Mouse (Mus musculus) lung, adult 2 months (tissue): ENCODE results near the gene Pakap.

Experiments
- CTCF ChIP-seq: fragments of 200-500 bp; IDR thresholded peaks from 2 replicates; pipeline ENCODE4 v1.5.1; 2011; ENCODE audit warnings: mild to moderate bottlenecking, low read length, control low read depth; ENCODE audit not compliant: insufficient read depth
- POLR2A ChIP-seq: fragments of 200-500 bp; IDR thresholded peaks from 2 replicates; pipeline ENCODE4 v1.6.1; 2011; ENCODE audit warnings: low read depth, mild to moderate bottlenecking, control low read depth, low read length, borderline replicate concordance; ENCODE audit errors: extremely low read depth

DNA sequence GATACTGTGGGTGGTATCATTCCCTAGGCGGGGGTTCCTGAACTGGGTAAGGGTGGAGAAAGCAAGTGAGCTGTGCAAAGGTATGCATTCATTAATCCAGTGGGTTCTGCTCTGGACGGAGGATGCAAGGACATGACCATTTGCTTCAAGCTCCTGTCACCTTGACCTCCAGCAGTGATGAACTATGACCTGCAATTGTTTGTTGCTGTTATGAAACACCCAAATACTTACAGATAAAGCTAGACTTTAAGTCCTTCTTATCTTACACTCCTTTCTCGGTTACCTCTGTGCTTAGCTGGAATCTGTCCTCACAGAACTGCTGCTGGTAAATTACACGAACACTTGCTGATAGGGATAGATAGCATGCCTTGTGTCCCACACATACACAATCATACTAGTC, 372.7 kb downstream of the Pakap start:
- TF ChIP-seq CTCF (no peak), POLR2A (no peak)
